Mouse (Mus musculus): Measurements from ENCODE around the gene Tbc1d1.

GRCm38 (mm10) chr5:64267279-64267678, 111.2 kb downstream of the Tbc1d1 start:
- TF ChIP-seq POLR2A (IDR thresholded peaks at IDR 0.05; ENCODE audit: extremely low read depth, insufficient read depth, low read length) (no peak), CTCF (IDR thresholded peaks at IDR 0.05; ENCODE audit: low read depth, low read length) (no peak)

Data from liver, adult 2 months (tissue).